Mouse (Mus musculus) neural tube, embryonic 15.5 days (tissue): ENCODE data around the gene Hectd4. TPM values are rescaled to one million over a fixed set of nuclear protein-coding genes. Genes with fewer than 3 reads are reported as not detected.
"Not testable (repeated sequence)": the region's sequence is repeated elsewhere in the genome, so short reads cannot be mapped to it uniquely, and the experiment has no call there.

Source experiments
- ATAC-seq: fragments of 200-750 bp; cut with Nextera tagmentation; 2 replicates; pipeline ENCODE4 v1.8.0; 2017; ENCODE audit warnings: mild to moderate bottlenecking, moderate TSS enrichment, moderate library complexity; ENCODE audit not compliant: low FRiP score
- H3K27ac ChIP-seq: fragments of 300-500 bp; sonication (generic); replicated peaks from 2 replicates; pipeline ENCODE4 v1.5.1; 2015; ENCODE audit warnings: mild to moderate bottlenecking, inconsistent platforms
- H3K27me3 ChIP-seq: fragments of 300-500 bp; sonication (generic); replicated peaks from 2 replicates; pipeline ENCODE4 v1.6.1; 2015; ENCODE audit warnings: inconsistent platforms
- H3K36me3 ChIP-seq: fragments of 300-500 bp; sonication (generic); 2 replicates; pipeline ENCODE4 v1.6.1; 2015; ENCODE audit warnings: inconsistent platforms
- H3K4me1 ChIP-seq: fragments of 300-500 bp; sonication (generic); 2 replicates; pipeline ENCODE4 v1.6.1; 2015; ENCODE audit warnings: inconsistent platforms
- H3K4me2 ChIP-seq: fragments of 300-500 bp; sonication (generic); 2 replicates; pipeline ENCODE4 v1.6.1; 2015; ENCODE audit warnings: inconsistent platforms, mild to moderate bottlenecking, moderate library complexity
- H3K4me3 ChIP-seq: fragments of 300-500 bp; sonication (generic); replicated peaks from 2 replicates; pipeline ENCODE4 v1.5.1; 2015; ENCODE audit warnings: mild to moderate bottlenecking, inconsistent platforms
- H3K9ac ChIP-seq: fragments of 300-500 bp; sonication (generic); replicated peaks from 2 replicates; pipeline ENCODE4 v1.6.1; 2015; ENCODE audit warnings: mild to moderate bottlenecking, inconsistent platforms
- H3K9me3 ChIP-seq: fragments of 300-500 bp; sonication (generic); replicated peaks from 2 replicates; pipeline ENCODE4 v1.6.1; 2016; ENCODE audit warnings: inconsistent platforms
- WGBS: fragments of 180-500 bp; shearing (Covaris S2); methylation state at CpG from one replicate; pipeline ENCODE4 v1.1.7; 2015; ENCODE audit warnings: mixed read lengths; 5-methylcytosine and 5-hydroxymethylcytosine counted together
- polyA plus RNA-seq: library from polyadenylated mRNA; unstranded; fragments of >200 nt; fragmentation: Nextera tagmentation; extraction: Ambion mirVana; gene quantifications from 2 replicates; pipeline ENCODE4 v1.2.1, GENCODE M21; 2015

Hectd4 gene
- polyA plus RNA-seq, 1 experiment from 2014 or later, result 18.0 TPM

DNA sequence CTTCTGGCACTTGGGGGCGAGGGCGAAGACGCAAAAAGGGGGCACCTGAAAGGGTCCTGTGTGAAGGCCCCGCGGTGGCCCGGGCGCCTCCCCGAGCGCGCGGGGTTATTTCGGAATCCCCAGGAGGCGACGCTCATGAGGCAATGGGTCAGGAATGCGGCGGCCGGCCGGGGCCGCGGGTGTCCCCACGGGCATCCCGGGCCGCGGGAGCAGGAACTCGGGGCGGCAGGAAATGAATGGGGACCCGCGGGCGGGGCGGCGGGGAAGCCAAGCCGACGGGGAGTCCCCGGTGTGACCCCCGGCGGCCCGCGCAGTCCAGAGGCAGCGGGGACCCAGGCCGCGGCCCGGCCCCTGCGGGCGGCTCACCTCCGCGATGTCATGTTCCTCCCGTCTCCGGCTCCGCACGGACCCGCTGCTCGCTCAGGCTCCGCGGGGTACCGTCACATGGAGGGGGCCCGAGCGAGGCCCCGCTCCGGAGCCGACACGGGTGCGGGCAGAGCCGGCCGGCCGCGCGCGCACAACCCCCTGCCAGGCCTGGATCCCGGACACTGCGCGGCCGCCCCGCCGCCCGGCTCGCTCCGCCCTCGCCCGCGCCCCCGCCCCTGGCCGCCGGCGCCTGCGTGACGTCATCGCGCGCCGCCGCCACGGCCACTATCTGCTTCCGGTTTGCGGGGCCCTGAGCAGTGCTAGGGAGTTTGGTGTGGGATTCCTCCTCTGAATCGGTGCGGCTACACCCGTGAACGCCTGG is 29.0 kb upstream of the Hectd4 start, which contains the start of gene Ptpn11:
Gene Ptpn11, minus strand, starts transcription at position 562 of the 748 bp plus-strand sequence.
- H3K4me2 ChIP-seq, result peak within 1 kb of the TSS; percentile 80
- H3K9me3 ChIP-seq, result no peaks in the 10 kb centered on the region
- H3K36me3 ChIP-seq, result no peaks in the 10 kb centered on the region
- peak within 1 kb of the TSS; percentile 87 for H3K27ac ChIP-seq
- H3K27me3 ChIP-seq, result no peaks in the 10 kb centered on the region
- H3K4me3 ChIP-seq, result peak within 1 kb of the TSS; percentile 93
- ATAC-seq, result peak; percentile 94
- under 1% methylated on average over 85 of the region's 98 CpGs for WGBS
- H3K4me1 ChIP-seq, result peaks cover 46% of the 10 kb centered on the region
- H3K9ac ChIP-seq, result peak within 1 kb of the TSS; percentile 93

DNA sequence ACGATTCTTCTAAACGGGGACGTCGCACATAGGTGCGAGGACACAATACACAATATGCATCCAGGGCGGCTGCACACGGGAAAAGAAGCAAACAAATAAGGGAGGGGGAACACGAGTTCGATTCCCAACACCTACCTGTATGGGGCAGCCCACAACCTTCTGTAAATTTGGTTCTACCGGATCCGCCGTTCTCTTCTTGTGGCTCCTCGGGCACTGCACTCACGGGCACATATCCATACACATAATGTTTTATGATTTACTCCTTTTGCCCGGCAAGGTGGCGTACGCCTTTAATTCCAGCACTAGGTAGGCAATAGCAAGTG is 28.5 kb upstream of the Hectd4 start:
- no peaks in the 10 kb centered on the region for H3K36me3 ChIP-seq
- ATAC-seq, result peak; percentile 53
- 11% methylated on average over 17 of the region's 17 CpGs for WGBS

DNA sequence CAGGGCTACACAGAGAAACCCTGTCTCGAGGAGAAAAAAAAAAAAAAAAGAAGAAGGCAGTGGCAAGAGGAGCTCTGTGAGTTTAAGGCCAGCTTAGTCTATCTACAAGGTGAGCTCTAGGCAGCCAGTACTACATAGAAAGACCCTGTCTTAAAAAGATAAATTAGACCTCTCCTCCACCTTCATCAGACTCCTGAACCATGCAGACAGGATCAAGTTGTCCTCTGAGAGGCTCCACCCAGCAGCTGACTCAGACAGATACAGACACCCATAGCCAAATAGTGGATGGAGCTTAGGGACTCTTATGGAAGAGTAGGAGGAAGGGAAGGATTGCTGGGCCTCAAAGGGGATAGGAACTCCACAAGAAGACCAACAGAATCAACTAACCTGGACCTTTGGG is 25.8 kb upstream of the Hectd4 start:
- H3K27ac ChIP-seq, result no peak overlapping the region
- WGBS, result 23% methylated on average over 1 of the region's 1 CpGs
- no peak overlapping the region for H3K4me3 ChIP-seq
- H3K9ac ChIP-seq, result no peak overlapping the region
- no peak for ATAC-seq
- H3K4me2 ChIP-seq, result no peak overlapping the region
- peaks cover 15% of the 10 kb centered on the region for H3K4me1 ChIP-seq
- H3K36me3 ChIP-seq, result no peaks in the 10 kb centered on the region
- H3K27me3 ChIP-seq, result 0 out of 2 replicates have a peak, but pooled peaks cover 5% of the 10 kb centered on the region
- no peaks in the 10 kb centered on the region for H3K9me3 ChIP-seq

More for the DNA sequence above, 28.5 kb upstream of the Hectd4 start:
- peaks cover 40% of the 10 kb centered on the region for H3K4me1 ChIP-seq
- H3K27ac ChIP-seq, result peak overlapping the region; percentile 87
- peak overlapping the region; percentile 80 for H3K4me2 ChIP-seq
- H3K9ac ChIP-seq, result peak overlapping the region; percentile 62
- no peaks in the 10 kb centered on the region for H3K27me3 ChIP-seq
- peak overlapping the region; percentile 93 for H3K4me3 ChIP-seq
- no peaks in the 10 kb centered on the region for H3K9me3 ChIP-seq

DNA sequence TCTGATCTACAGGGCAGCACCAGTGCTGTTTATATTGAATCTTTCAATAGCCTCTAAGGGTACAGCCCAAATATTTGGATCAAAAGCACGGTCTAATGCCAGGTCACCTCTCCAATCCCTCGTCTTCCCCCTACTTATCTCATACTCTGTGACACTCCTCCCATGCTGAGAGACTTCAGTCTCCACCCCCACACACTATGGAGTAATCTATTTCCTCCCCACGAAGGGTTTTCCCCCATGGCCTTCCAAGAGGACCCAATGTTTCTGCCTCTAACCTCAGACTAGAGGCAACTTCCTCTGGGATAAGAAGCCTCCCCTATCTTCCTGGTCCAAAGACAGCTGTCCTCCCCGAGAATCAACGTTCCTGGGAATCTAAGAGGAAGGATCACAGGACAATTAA is 23.3 kb upstream of the Hectd4 start:
- peaks cover under 1% of the 10 kb centered on the region for H3K4me1 ChIP-seq
- 57% methylated on average over 5 of the region's 5 CpGs for whole genome bisulfite sequencing
- no peaks in the 10 kb centered on the region for H3K36me3 ChIP-seq
- peaks cover 5% of the 10 kb centered on the region; the same call in 1 of the 2 replicates for H3K27me3 ChIP-seq
- H3K9ac ChIP-seq, result no peak overlapping the region
- no peak overlapping the region for H3K4me2 ChIP-seq
- no peak for ATAC-seq
- H3K27ac ChIP-seq, result no peak overlapping the region
- no peak overlapping the region for H3K4me3 ChIP-seq
- no peaks in the 10 kb centered on the region for H3K9me3 ChIP-seq

DNA sequence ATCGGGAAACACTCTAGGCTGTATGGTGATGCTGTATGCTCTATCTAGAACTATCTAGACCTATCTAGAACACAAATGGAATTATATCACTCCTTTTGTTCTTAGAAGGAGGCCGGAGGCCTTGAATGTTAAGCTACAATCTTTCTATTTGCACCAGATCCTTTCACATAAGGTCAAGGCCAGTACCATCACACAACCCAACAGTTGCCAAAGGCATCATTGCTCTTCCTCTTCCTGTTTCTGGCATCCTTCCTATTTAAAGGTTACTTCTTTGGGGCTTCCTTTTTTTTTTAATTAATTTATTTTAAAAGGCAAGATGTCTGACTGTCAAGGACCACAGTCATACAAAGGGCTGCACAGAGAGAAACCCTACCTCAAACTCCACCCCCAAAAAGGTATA is 22.7 kb upstream of the Hectd4 start:
- ATAC-seq, result no peak
- no peaks in the 10 kb centered on the region for H3K36me3 ChIP-seq
- H3K9ac ChIP-seq, result no peak overlapping the region
- H3K4me3 ChIP-seq, result no peak overlapping the region
- H3K9me3 ChIP-seq, result no peaks in the 10 kb centered on the region
- WGBS, result 81% methylated on average over 2 of the region's 2 CpGs
- H3K27me3 ChIP-seq, result peaks cover 5% of the 10 kb centered on the region; the same call in 1 of the 2 replicates
- no peak overlapping the region for H3K4me2 ChIP-seq
- no peak overlapping the region for H3K27ac ChIP-seq
- no peaks in the 10 kb centered on the region for H3K4me1 ChIP-seq

DNA sequence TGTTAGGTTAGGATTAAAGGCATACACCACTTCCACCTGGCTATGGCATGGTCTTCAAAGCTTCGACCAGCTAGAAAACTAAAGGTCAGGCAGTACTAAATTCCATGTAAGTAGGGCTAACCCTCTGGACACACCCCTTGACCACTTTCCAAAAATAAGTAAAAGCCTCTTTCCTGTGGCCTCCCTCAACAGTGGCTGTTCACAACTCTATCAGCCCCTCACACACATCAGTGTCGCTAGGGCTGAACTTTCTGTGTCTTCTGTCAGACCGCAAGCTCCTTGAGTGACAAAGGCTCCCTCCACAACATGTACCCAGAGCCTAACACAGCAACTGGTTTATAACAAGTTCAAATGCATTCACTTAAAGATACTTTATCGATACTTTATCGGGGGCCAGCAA is 21.6 kb upstream of the Hectd4 start:
- H3K9me3 ChIP-seq, result no peaks in the 10 kb centered on the region
- no peak overlapping the region for H3K27ac ChIP-seq
- H3K27me3 ChIP-seq, result peaks cover 5% of the 10 kb centered on the region; the same call in 1 of the 2 replicates
- H3K9ac ChIP-seq, result no peak overlapping the region
- no peak overlapping the region for H3K4me3 ChIP-seq
- 86% methylated on average over 5 of the region's 5 CpGs for WGBS
- no peaks in the 10 kb centered on the region for H3K36me3 ChIP-seq
- ATAC-seq, result no peak
- H3K4me1 ChIP-seq, result no peaks in the 10 kb centered on the region
- H3K4me2 ChIP-seq, result no peak overlapping the region

DNA sequence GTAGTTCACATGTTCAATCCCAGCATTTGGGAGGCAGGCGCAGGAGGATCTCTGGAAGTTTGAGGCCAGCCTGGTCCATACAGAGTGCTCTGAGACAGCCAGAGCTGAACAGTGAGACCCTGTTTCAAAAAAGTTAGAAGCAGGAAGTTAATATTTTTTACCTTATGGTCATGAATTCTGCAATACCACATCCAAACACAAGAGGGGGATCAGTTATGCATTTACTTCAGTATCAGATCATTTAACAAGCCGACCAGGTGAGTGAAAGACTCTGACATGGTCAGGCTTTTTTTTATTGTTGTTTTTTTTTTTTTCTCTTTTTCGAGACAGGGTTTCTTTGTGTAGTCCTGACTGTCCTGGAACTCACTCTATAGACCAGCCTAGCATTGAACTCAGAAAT is 18.3 kb upstream of the Hectd4 start:
- H3K36me3 ChIP-seq, result peaks cover 11% of the 10 kb centered on the region
- H3K4me2 ChIP-seq, result no peak overlapping the region
- no peak overlapping the region for H3K4me3 ChIP-seq
- no peak overlapping the region for H3K27ac ChIP-seq
- H3K9me3 ChIP-seq, result no peaks in the 10 kb centered on the region
- no peak for ATAC-seq
- 51% methylated on average over 3 of the region's 3 CpGs for WGBS
- H3K4me1 ChIP-seq, result peaks cover 24% of the 10 kb centered on the region
- peaks cover 5% of the 10 kb centered on the region; the same call in 1 of the 2 replicates for H3K27me3 ChIP-seq
- no peak overlapping the region for H3K9ac ChIP-seq

DNA sequence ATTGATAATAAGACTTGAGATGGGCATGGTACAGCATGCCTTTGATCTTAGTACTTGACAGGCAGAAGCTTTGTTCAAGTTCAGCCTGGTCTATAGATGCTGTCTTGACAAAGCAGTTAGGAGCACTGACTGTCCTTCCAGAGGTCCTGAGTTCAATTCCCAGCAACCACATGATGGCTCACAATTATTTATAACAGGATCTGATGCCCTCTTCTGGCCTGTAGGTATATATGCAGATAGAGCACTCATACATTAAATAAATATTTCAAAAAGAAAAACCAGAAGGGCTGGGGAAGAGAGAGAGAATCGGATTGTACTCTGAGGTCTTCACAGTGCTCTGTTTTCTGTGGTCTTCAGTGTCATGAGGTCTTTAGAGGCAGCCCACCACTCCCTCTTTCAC is 17.6 kb upstream of the Hectd4 start:
- Histone ChIP-seq H3K4me1 (peaks cover 28% of the 10 kb centered on the region), H3K27ac (no peak overlapping the region), H3K4me2 (no peak overlapping the region), H3K4me3 (no peak overlapping the region), H3K9me3 (no peaks in the 10 kb centered on the region), H3K9ac (no peak overlapping the region), H3K36me3 (peaks cover 18% of the 10 kb centered on the region), H3K27me3 (peaks cover 5% of the 10 kb centered on the region; the same call in 1 of the 2 replicates)
- 89% methylated on average over 1 of the region's 1 CpGs for WGBS
- ATAC-seq, result no peak

DNA sequence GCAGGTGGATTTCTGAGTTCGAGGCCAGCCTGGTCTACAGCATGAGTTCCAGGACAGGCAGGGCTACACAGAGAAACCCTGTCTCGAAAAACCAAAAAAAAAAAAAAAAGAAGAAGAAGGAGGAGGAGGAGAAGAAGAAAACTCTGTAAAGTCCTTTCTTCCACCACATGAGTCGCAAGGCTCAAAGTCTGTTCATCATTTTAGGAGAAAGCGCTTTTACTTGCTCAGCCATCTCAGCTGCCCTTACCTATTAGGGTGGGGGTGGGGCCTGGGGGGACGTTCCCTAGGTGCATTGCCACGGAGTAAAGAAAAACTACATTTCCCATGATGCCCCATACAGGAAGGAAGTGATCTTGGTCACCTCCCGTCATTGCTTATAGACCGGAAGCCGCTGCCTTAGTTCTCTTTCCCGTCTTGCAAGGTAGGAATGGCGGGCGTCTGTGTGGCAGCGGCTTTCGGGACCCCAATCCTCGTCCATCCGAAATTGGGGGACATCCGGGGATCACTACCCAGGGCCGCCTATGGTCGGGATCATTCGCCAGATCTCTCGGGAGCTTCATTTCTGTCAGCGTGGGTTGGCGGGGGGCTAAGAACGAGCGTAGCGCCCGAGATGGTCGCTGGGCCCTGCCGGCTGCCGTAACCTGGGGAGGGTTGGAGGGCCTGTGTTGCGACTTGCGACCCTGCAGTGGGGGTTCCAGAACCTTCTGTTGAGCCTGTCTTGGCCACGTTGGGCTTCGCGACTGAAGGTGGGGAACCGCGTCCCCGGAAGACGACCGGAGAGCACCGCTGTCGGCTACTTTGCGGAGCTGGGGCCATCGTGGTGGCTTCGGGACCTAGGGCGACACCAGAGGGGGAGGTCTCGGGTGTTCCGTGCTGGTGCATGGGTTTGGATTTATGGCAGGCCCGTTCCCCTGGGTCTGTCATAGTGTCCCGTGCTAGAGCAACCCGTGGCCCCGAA is 15.6 kb upstream of the Hectd4 start, which contains the start of gene Rpl6:
Gene Rpl6, plus strand, starts transcription at position 350 of the 958 bp plus-strand sequence.
- peak within 1 kb of the TSS; percentile 88 for H3K4me3 ChIP-seq
- peak within 1 kb of the TSS; percentile 97 for H3K9ac ChIP-seq
- H3K4me2 ChIP-seq, result peak within 1 kb of the TSS; percentile 80
- no peaks in the 10 kb centered on the region for H3K9me3 ChIP-seq
- 1% methylated on average over 52 of the region's 52 CpGs for WGBS
- no peaks in the 10 kb centered on the region; the same call in 1 of the 2 replicates for H3K27me3 ChIP-seq
- peak; percentile 93 for ATAC-seq
- H3K27ac ChIP-seq, result peak within 1 kb of the TSS; percentile 80
- H3K4me1 ChIP-seq, result peaks cover 33% of the 10 kb centered on the region
- peaks cover 37% of the 10 kb centered on the region for H3K36me3 ChIP-seq

DNA sequence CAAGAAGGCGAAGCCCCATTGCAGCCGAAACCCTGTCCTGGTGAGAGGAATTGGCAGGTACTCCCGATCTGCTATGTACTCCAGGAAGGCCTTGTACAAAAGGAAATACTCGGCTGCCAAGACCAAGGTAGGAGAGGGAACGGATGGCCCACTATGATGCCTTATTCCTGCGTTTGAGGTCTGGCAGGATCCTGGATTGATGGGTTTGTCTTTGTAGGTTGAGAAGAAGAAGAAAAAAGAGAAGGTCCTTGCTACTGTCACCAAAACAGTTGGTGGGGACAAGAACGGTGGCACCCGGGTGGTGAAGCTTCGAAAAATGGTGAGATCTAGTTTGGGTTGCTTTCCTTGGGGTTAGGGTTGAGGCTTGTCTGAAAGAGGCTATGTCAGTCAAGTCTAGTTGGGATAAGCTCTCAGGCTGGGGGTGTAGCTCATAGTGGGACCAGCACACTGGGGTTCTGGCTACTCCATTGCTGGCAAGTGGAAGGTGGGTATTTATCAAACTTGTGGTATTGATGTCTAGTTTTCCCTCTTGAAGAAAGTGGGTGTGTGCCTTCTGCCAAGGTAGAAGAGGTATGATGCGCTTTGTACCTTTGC is 14.4 kb upstream of the Hectd4 start:
- Histone ChIP-seq H3K4me3 (peak overlapping the region; percentile 88), H3K9ac (peak overlapping the region; percentile 97), H3K4me2 (peak overlapping the region; percentile 80), H3K36me3 (peaks cover 48% of the 10 kb centered on the region), H3K4me1 (peaks cover 33% of the 10 kb centered on the region)
- H3K9me3 ChIP-seq, H3K27me3 ChIP-seq, ATAC-seq, H3K27ac ChIP-seq: not testable (repeated sequence)
- WGBS, result 76% methylated on average over 9 of the region's 10 CpGs

DNA sequence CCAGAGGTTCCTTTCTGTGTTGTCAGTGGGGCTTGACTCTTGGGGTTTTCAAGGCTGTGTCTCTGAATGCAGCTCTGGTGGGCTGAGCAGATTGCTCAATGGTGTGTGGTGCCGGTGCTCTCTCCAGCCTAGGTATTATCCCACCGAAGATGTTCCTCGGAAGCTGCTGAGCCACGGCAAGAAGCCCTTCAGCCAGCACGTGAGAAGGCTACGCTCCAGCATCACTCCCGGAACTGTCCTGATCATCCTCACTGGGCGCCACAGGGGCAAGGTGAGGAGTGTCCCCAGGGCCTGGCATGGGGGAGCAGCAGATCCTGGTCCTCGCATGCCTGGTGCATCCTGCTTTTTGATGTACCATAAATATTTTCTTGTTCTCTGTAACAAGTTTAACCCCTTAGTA is 13.5 kb upstream of the Hectd4 start:
- H3K27me3 ChIP-seq, result no peaks in the 10 kb centered on the region
- no peaks in the 10 kb centered on the region for H3K9me3 ChIP-seq
- WGBS, result 81% methylated on average over 9 of the region's 9 CpGs
- peaks cover 33% of the 10 kb centered on the region for H3K4me1 ChIP-seq
- peaks cover 57% of the 10 kb centered on the region for H3K36me3 ChIP-seq
- no peak overlapping the region for H3K27ac ChIP-seq
- no peak for ATAC-seq
- no peak overlapping the region for H3K4me2 ChIP-seq
- H3K9ac ChIP-seq, result 0 out of 2 replicates have a peak overlapping the region, but pooled peaks have one; percentile 97
- H3K4me3 ChIP-seq, result no peak overlapping the region
